Mouse (Mus musculus) cerebellum, adult 8-10 months (tissue): ENCODE data around the gene Usp36.
A peak's percentile ranks its signal among the peaks of the same experiment; 100 is the strongest.
"Not testable (repeated sequence)": the region's sequence is repeated elsewhere in the genome, so short reads cannot be mapped to it uniquely, and the experiment has no call there.

ENCODE experiments used
- DNase-seq: peaks from one replicate; pipeline ENCODE4 v3.0.0; 2022

Usp36 gene

GRCm38 (mm10) chr11:118289999-118290889 lies at the start of gene Usp36:
Gene Usp36 (minus strand): TSS chr11:118290244.
- DNase-seq, result peak; percentile 100

GRCm38 (mm10) chr11:118337491-118338168 lies 47.6 kb upstream of the Usp36 start:
- DNase-seq, result no peak

GRCm38 (mm10) chr11:118333431-118333830 lies 43.4 kb upstream of the Usp36 start:
- no peak for DNase-seq

- DNase-seq, result no peak
Observed at GRCm38 (mm10) chr11:118332376-118332775, 42.3 kb upstream of the Usp36 start.

- no peak for DNase-seq
Observed at GRCm38 (mm10) chr11:118330777-118331176, 40.7 kb upstream of the Usp36 start.

- DNase-seq, result no peak
Observed at GRCm38 (mm10) chr11:118330361-118330760, 40.3 kb upstream of the Usp36 start.

- no peak for DNase-seq
Observed at GRCm38 (mm10) chr11:118328947-118329346, 38.9 kb upstream of the Usp36 start.

GRCm38 (mm10) chr11:118328511-118328910 lies 38.5 kb upstream of the Usp36 start:
- DNase-seq, result no peak

GRCm38 (mm10) chr11:118326991-118327971 lies 37.2 kb upstream of the Usp36 start:
- DNase-seq, result peak; percentile 43

GRCm38 (mm10) chr11:118326491-118326890 lies 36.4 kb upstream of the Usp36 start:
- DNase-seq, result no peak

- no peak for DNase-seq
Observed at GRCm38 (mm10) chr11:118324541-118324940, 34.5 kb upstream of the Usp36 start.

GRCm38 (mm10) chr11:118323974-118324373 lies 33.9 kb upstream of the Usp36 start:
- DNase-seq, result no peak

GRCm38 (mm10) chr11:118322647-118323046 lies 32.6 kb upstream of the Usp36 start:
- DNase-seq, result no peak

GRCm38 (mm10) chr11:118321971-118322370 lies 31.9 kb upstream of the Usp36 start:
- no peak for DNase-seq

GRCm38 (mm10) chr11:118321500-118321899 lies 31.5 kb upstream of the Usp36 start:
- no peak for DNase-seq

GRCm38 (mm10) chr11:118318678-118319077 lies 28.6 kb upstream of the Usp36 start:
- no peak for DNase-seq

- DNase-seq, result peak; percentile 59
Observed at GRCm38 (mm10) chr11:118317129-118317528, 27.1 kb upstream of the Usp36 start.

GRCm38 (mm10) chr11:118316231-118316806 lies 26.3 kb upstream of the Usp36 start:
- DNase-seq, result no peak

GRCm38 (mm10) chr11:118312132-118312723 lies 22.2 kb upstream of the Usp36 start:
- DNase-seq, result no peak

GRCm38 (mm10) chr11:118307962-118308361 lies 17.9 kb upstream of the Usp36 start:
- DNase-seq, result not testable (repeated sequence)

- not testable (repeated sequence) for DNase-seq
Observed at GRCm38 (mm10) chr11:118303959-118304358, 13.9 kb upstream of the Usp36 start.

- no peak for DNase-seq
Observed at GRCm38 (mm10) chr11:118298810-118299209, 8.8 kb upstream of the Usp36 start.
